Mouse (Mus musculus): ENCODE results near the gene Gm27179. TPM values are rescaled to one million over a fixed set of nuclear protein-coding genes. Genes with fewer than 3 reads are reported as not detected.

Gene Gm27179
- polyA plus RNA-seq (2014; fragmentation: Illumina TruSeq; extraction: RNeasy Lipid Tissue Mini Kit (QIAGEN cat#74804); ENCODE audit: low read depth, low replicate concordance): not detected

DNA sequence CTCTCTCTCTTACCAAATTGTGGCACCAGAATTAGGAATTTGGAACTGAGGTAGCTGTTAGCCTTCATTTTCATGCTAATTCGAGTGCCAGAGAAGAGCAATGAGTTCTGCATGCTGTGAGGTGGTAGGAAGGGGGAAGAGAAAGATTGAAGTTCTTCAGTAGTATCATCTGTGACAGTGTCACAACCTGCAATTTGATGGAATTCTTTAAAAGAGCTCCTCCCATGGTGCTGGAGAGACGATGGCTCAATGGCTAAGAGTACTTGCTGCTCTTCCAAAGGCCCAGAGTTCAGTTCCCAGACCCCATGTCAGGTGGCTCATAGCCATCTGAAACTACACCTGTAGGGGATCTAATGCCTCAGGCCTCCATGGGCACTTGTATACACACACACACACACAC is at the start of gene Gm27179:
TSS of gene Gm27179 (minus strand) at position 101 of the 400 bp plus-strand sequence.

GRCm38 (mm10) chr14:69555110-69555831 is 42.9 kb upstream of the Gm27179 start, which contains the start of gene Entpd4b:
Gene Entpd4b (plus strand): TSS chr14:69555424.

DNA sequence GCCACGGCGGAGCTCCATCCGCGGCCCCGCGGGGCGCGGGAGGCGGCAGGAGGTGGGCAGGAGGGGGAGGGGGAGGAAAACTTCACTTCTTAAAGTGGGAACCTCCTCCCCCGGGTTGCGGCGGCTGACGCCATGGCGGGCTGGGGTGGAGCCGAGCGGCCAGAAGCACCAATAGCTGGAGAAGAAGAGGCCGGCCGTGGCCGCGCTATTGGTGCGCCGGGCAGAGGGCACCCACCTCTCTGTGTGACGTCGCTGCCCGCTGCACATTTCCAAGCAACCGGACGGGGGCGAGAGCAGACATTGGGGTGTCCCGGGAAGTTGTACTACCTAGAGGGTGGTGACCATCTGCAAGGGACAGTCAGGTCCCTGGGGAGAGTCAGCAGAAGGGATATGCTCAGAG is 9.2 kb downstream of the Gm27179 start, which contains the start of gene Gm16867:
TSS of gene Gm16867 (minus strand) at position 189 of the 400 bp plus-strand sequence.

Other genes starting within 250 kb of the Gm27179 start
- gene Synb, start 218.2 kb downstream of the Gm27179 start, polyA plus RNA-seq (2014; fragmentation: Illumina TruSeq; extraction: RNeasy Lipid Tissue Mini Kit (QIAGEN cat#74804); ENCODE audit: low read depth, low replicate concordance): not detected
- 1.0 TPM for gene Gm16867, start 9.2 kb downstream of the Gm27179 start, polyA plus RNA-seq (2014; fragmentation: Illumina TruSeq; extraction: RNeasy Lipid Tissue Mini Kit (QIAGEN cat#74804); ENCODE audit: low read depth, low replicate concordance)
- 5.4 TPM for gene Entpd4b, start 42.9 kb upstream of the Gm27179 start, polyA plus RNA-seq (2014; fragmentation: Illumina TruSeq; extraction: RNeasy Lipid Tissue Mini Kit (QIAGEN cat#74804); ENCODE audit: low read depth, low replicate concordance)

All from liver, adult 10 weeks (tissue).